Mouse (Mus musculus) small intestine, adult 2 months (tissue): ENCODE measurements around the gene Aplp1.

Experiments
- CTCF ChIP-seq: fragments of 200-500 bp; IDR thresholded peaks from 2 replicates; pipeline ENCODE4 v1.5.1; 2012; ENCODE audit warnings: low read depth, mild to moderate bottlenecking, control low read depth, inconsistent platforms, low read length, moderate library complexity, mixed read lengths; ENCODE audit not compliant: insufficient replicate concordance, insufficient read length; ENCODE audit errors: extremely low read depth
- POLR2A ChIP-seq: fragments of 200-500 bp; IDR thresholded peaks from 2 replicates; pipeline ENCODE4 v1.6.1; 2012; ENCODE audit warnings: low read depth, mild to moderate bottlenecking, control low read depth, inconsistent platforms, low read length, moderate library complexity

- TF ChIP-seq POLR2A: no peak
- TF ChIP-seq CTCF: no peak
Observed at GRCm38 (mm10) chr7:30411023-30411422, 34.3 kb downstream of the Aplp1 start.
